Mouse (Mus musculus) brain, adult 2 months (tissue): ENCODE data around the gene Cir1.
A peak's percentile ranks its signal among the peaks of the same experiment; 100 is the strongest.

Experiments
- DNase-seq: peaks from one replicate; pipeline ENCODE4 v3.0.0; 2011; ENCODE audit warnings: low read depth, low spot score

Gene Cir1

GRCm38 (mm10) chr2:73301979-73302378, 10.5 kb downstream of the Cir1 start:
- no peak for DNase-seq

DNA sequence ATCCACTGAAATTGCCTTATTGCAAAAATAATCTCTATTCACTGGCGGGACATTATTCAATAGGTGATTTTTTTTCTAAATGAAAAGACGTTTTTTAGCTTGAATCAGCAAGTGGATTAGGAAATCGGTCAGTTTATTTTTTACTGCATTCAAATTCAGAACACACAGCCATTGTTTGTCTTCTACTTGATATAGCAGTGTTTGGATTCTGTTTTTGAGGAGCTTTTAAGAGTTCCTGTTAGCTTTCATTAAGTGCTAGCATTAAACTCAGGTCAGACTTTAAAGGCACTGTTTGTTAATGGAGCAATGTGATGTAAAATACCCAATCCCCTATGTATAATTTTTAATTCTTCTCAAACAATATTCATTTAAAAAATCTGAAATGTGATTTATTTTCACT, 13.7 kb downstream of the Cir1 start:
- DNase-seq: no peak

GRCm38 (mm10) chr2:73298154-73298553, 14.3 kb downstream of the Cir1 start:
- DNase-seq: no peak

DNA sequence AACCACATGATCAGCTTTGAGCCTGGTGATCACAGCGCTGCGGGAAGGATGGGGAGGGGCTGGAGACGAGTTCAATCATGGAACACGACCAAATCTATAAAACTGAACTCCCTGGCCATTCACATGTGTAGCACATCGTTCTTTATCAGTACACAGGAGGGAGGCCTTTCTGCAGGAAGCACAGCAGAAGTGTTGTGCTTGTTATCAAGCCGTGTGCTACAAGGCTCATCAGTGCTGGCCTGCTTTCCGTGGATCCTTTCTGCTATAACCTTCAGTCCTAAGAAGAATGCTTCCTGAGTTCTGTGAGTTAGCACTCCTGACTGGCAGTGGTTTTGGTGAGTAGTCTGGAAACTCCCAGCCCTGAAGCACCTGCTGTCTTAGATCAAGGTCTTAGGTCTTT, 17.5 kb downstream of the Cir1 start:
- no peak for DNase-seq

- DNase-seq: peak; percentile 65
Measured at GRCm38 (mm10) chr2:73291130-73291529, 21.4 kb downstream of the Cir1 start.

DNA sequence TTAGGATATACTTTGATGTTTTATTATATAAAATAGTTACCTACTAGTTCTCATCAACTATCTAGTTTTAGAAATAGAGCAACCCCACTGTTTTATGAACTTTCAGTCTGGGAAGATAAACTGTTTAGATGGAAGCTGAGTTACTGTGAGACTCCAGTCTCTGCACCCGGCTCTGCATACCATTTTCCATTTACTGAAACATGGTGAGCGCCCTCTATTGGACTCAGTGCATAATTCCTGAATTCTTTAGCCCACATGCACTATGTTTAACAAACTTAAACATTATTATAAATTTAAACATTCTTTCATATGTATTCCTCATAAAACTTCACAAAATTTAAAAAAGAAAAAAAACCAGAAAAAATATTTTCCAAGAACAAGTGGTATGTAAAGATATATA, 26.9 kb downstream of the Cir1 start:
- DNase-seq: peak; percentile 83

DNA sequence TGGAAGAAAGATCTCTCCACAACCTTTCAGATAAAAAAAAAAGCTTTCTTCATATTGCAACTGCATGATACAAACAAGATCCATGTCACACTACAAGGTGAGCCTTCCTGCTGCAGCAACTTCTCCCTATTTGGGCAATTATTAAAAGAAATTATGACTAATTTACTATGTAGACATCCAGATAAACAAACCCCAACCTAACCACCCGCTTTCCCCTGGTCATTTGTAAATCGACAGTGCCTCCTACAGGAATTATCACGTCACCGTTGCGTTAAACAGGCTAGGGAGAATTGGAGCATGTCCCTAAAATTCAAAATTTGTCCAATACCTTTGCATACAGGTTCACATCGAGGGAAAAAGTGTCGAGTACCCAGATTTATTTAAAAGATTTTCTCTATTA, 30.8 kb downstream of the Cir1 start:
- DNase-seq: no peak

DNA sequence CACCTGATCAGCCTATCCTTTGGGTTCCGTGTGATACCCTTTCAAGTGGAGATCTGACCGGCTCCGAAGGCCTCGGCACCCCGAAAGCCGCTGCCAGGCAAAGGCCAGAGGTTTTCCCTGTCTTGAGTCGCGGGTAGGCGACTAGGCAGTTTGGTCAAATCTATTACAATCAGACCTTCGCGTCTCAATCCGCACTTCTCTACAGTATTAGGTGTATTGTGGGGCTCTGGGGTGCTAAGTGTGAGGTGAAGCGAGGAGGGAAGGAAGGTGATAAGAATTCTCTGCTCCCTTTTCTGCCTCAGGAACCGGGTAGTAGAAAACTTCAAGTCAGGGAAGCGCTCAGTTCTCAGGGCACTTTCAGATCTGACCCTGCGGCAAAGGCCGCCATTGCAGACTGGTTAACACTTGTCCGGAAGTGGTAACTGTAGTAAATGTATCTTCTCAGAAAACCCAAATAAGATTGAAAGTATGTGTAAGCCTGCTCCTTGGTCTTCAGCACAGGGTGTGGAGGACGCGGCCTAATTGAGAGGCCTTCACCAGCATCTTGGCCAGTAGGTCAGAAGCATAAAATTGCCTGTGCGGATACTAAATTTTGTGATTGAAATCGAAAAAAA, 31.3 kb downstream of the Cir1 start:
- no peak for DNase-seq

- no peak for DNase-seq
Measured at GRCm38 (mm10) chr2:73280356-73281047, 32.0 kb downstream of the Cir1 start.

DNA sequence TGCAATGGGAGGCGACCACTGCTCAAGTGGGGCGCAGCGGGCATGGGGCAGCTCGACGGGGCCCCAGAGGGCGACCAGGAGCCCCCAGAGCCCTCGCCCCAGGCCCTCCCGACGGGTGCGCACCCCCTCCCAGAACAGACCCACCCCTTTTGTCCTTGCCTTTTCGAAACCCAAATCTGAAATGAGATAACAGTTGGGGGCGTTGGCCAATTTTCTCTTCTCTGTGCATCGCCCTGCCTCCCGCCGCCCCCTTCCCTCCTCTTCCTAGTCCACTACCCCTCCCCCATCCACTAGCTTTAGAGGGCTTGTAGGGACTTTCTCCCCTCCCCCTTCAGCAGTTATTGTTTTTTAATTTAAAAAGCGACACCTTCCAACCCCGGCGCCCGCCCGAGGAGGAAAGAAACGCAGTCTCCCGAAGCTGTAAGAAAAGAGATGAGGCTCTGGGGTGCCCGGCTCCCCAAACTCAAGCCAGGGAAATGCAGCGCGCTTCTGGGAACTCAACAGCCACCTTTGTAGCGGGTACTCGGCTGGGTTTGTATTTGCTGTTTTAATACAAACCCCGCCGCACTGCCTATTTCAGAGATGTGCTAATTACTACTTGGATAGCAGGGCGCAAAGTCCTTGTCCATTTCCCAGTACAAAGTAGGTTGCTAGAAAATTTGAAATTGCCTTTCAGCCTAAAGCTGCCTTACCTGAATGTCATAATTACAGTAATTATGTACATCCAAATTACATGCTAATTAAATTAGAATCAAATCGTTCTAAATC, 33.0 kb downstream of the Cir1 start:
- DNase-seq: no peak

DNA sequence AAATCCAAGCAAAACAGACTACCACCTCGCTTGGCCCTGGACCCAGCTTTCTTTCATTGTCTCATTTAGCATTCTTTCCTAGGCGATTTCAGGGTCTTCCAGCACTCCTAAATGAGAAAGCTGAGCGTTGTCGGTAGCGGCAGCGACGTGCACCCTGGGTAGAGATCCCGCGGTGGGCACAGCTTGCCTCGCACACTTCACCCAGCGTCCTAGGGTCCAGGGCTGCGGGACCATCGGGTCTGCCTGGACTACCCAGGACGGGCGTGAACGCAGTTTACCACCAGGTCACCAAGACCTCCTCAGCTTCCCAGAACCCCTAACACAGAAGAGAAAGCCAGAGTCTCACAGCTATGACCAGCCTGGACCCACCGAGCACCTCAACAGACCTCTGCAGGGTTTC, 33.6 kb downstream of the Cir1 start:
- DNase-seq: no peak

GRCm38 (mm10) chr2:73278131-73278854, 34.2 kb downstream of the Cir1 start:
- peak; percentile 95 for DNase-seq

DNA sequence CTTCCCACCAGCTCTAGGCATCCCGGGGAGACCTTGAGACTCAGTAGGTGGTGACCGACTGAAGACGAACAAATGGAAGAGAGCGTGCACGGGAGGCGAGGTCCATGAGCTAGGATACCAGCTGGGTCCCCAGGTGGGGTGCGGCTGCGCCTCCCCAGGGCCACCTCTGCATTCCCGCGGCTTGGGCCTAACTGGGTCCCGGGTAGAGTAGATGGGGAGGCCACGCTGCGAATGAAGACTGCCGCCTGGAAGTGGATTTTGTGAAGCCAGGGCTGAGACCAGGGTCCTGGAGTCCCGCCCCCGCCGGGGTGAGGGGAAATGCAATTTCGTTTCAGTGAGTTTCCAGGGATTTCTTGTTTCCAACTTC, 34.8 kb downstream of the Cir1 start:
- no peak for DNase-seq

GRCm38 (mm10) chr2:73277021-73277708, 35.3 kb downstream of the Cir1 start:
- no peak for DNase-seq

GRCm38 (mm10) chr2:73276141-73276571, 36.3 kb downstream of the Cir1 start:
- no peak for DNase-seq

DNA sequence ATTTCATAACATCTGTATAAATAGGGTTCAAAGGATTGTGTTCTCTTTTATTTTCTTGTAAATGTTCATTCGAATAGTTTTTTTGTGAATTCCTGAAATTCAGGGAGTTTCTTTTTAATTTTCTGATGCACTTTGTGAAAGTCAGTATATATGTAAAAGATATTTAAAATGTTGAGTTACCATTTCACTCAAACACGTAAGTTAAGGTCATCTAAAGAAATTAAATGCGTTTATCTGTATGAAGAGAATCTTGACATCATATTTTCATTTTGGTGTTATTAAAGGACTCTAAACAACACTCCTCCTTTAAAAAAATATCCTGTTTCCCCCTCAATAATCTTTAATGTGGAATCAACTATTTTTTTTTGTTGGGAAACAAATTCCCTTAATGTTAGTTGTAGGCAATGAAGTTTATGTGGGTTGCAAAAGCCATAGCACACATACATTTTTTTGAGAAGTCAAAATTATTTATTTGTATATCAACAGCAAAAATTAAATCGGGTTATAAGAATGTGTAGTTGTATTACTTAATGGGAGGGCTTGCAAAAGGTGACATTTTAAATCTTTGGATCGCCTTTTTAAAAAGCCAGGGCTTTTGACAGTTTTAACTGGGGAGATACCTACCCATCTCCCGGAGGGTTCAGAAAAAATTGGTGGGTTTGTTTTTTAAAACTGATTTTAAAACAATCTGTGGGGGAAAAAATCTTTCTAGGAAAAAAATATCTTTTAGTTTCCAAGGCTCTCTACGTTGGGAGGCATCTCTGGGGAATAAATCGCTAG, 37.0 kb downstream of the Cir1 start:
- no peak for DNase-seq

- DNase-seq: no peak
Measured at GRCm38 (mm10) chr2:73274119-73274920, 38.2 kb downstream of the Cir1 start.

- DNase-seq: no peak
Measured at GRCm38 (mm10) chr2:73273249-73274118, 39.0 kb downstream of the Cir1 start.
